Mouse (Mus musculus) liver, adult 2 months (tissue): ENCODE results near the gene Adh1. TPM values are rescaled to one million over a fixed set of nuclear protein-coding genes. Genes with fewer than 3 reads are reported as not detected.

Experiments
- DNase-seq: peaks from one replicate; pipeline ENCODE4 v3.0.0-alpha.2; 2011; ENCODE audit warnings: low read depth, low spot score; ENCODE audit errors: extremely low read depth
- H3K27ac ChIP-seq: fragments of 200-500 bp; replicated peaks from 2 replicates; pipeline ENCODE4 v1.5.1; 2012; ENCODE audit warnings: low read depth, mild to moderate bottlenecking, control low read depth, inconsistent platforms, low read length; ENCODE audit not compliant: insufficient read depth
- H3K27me3 ChIP-seq: fragments of 200-500 bp; 2 replicates; pipeline ENCODE4 v1.6.1; 2012; ENCODE audit warnings: mild to moderate bottlenecking, moderate library complexity, low read length, inconsistent platforms; ENCODE audit not compliant: control insufficient read depth, insufficient read depth
- H3K36me3 ChIP-seq: fragments of 200-500 bp; 2 replicates; pipeline ENCODE4 v1.6.1; 2012; ENCODE audit warnings: low read length, inconsistent platforms; ENCODE audit not compliant: control insufficient read depth, insufficient read depth
- H3K4me1 ChIP-seq: fragments of 200-500 bp; 2 replicates; pipeline ENCODE4 v1.6.1; 2011; ENCODE audit warnings: low read length; ENCODE audit not compliant: control insufficient read depth, insufficient read depth
- H3K4me3 ChIP-seq: fragments of 200-500 bp; 2 replicates; pipeline ENCODE4 v1.5.1; 2011; ENCODE audit warnings: low read depth, mild to moderate bottlenecking, control low read depth, low read length, moderate library complexity; ENCODE audit not compliant: insufficient read depth
- H3K79me2 ChIP-seq: fragments of 200-500 bp; 2 replicates; pipeline ENCODE4 v1.6.1; 2012; ENCODE audit warnings: inconsistent platforms, mild to moderate bottlenecking, low read length, moderate library complexity; ENCODE audit not compliant: control insufficient read depth, insufficient read depth
- H3K9ac ChIP-seq: fragments of 200-500 bp; 2 replicates; pipeline ENCODE4 v1.6.1; 2012; ENCODE audit warnings: low read depth, mild to moderate bottlenecking, control low read depth, inconsistent platforms, low read length
- CTCF ChIP-seq: fragments of 200-500 bp; IDR thresholded peaks from 2 replicates; pipeline ENCODE4 v1.5.1; 2011; ENCODE audit warnings: low read depth, low read length, control low read depth
- POLR2A ChIP-seq: fragments of 200-500 bp; IDR thresholded peaks from 2 replicates; pipeline ENCODE4 v1.6.1; 2011; ENCODE audit warnings: low read length, control low read depth; ENCODE audit not compliant: insufficient read depth; ENCODE audit errors: extremely low read depth
- WGBS: fragments of 180-500 bp; shearing (Covaris S2); methylation state at CpG from one replicate; pipeline ENCODE4 v1.1.7; 2018; 5-methylcytosine and 5-hydroxymethylcytosine counted together
- polyA plus RNA-seq: library from polyadenylated mRNA; depleted of rRNA; stranded (reverse); fragments of >200 nt; gene quantifications from 2 replicates; pipeline ENCODE4 v1.2.3, GENCODE M21; 2012
- total RNA-seq: library from RNA; depleted of rRNA; stranded (reverse); fragments of >200 nt; gene quantifications from 2 replicates; pipeline ENCODE4 v1.2.3, GENCODE M21; 2014

Gene Adh1
- total and polyA plus RNA-seq, 2 experiments = 3,191 to 3,373 TPM

DNA sequence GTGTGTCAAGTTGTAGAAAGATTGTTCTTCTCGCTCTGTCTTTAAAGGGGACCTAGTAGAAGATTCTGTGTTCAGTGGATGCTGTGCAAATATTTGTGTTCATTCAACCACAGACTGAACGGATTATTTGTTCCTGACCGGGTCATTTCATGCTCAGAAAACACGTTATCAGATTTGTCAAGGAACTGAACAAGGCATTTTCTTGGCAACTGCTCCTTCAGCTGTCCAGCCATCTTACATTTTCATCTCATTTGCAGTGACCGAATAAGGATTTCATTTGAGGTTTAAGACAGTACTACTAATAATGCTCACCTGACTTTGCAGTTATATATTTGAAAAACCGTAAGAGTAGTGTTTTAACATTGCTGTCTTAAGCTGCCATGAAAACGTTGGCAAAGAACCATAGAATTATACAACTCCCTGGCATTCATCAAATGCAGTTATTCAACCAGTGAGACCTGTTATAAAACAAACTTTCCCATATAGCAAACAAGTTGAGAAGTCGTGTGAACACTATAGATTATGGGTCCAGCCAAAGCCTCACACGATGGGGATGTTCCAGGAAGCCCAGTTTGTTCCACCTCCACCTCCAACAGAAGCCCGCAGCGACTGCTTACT lies 24.1 kb upstream of the Adh1 start:
- peak; percentile 92 for DNase-seq
- TF ChIP-seq CTCF (no peak), POLR2A (no peak)
- WGBS = 33% methylated on average over 11 of the region's 11 CpGs
- Histone ChIP-seq H3K79me2 (peaks cover 7% of the 10 kb centered on the region; the same call in 1 of the 2 replicates), H3K4me3 (peak overlapping the region; percentile 31), H3K9ac (peak overlapping the region; percentile 75), H3K36me3 (peaks cover 33% of the 10 kb centered on the region), H3K27ac (peak overlapping the region; percentile 97), H3K4me1 (peaks cover 27% of the 10 kb centered on the region), H3K27me3 (no peaks in the 10 kb centered on the region; the same call in 1 of the 2 replicates)

DNA sequence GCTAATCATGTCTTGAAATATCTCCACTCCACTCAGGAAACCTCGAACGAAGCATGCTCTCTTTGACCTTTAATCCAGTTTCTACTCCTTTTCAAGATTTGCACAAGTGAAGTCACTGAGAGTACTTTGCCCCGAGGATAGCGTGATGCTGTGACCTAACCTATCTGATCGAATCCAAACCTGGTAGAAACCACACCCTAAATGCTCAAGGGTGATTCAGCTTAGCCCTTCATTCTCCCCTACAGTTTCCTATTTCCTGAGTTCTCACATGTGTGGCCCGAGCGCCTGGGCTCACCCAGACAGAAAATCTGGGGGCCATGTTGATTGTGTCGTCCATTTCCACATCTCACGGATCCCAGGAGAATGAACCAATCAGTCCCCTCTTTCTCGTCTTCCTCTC lies 22.7 kb upstream of the Adh1 start:
- peak overlapping the region; percentile 88 for H3K9ac ChIP-seq
- H3K27me3 ChIP-seq = no peaks in the 10 kb centered on the region; the same call in 1 of the 2 replicates
- peaks cover 7% of the 10 kb centered on the region; the same call in 1 of the 2 replicates for H3K79me2 ChIP-seq
- DNase-seq = peak; percentile 99
- H3K4me3 ChIP-seq = peak overlapping the region; percentile 61
- 18% methylated on average over 10 of the region's 10 CpGs for WGBS
- no peak for TF ChIP-seq CTCF
- TF ChIP-seq POLR2A = peak; percentile 62; the same call in 1 of the 2 replicates
- peaks cover 34% of the 10 kb centered on the region for H3K4me1 ChIP-seq
- H3K27ac ChIP-seq = peak overlapping the region; percentile 97
- peaks cover 33% of the 10 kb centered on the region for H3K36me3 ChIP-seq

DNA sequence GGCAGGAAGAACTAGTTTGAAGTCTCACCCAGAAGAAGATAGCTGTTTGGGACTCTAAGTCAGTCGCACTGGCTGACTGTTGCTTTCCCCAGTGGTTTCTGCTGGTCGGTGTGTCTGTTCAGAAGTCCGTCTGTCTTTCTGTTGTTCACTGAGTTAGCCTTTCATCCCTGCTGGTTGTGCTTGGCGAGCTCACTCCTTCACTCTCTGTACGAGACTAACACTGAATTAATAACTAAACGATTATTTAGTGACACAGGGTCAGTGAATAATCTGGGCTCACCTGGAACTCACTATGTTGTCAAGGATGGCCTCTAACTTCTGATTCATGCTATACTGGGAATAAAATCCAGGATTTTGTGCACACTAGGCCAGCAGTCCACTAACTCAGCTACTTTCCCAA lies 21.3 kb upstream of the Adh1 start:
- peak overlapping the region; percentile 61 for H3K4me3 ChIP-seq
- TF ChIP-seq POLR2A (0 out of 2 replicates have a peak, but pooled peaks have one; percentile 31), CTCF (no peak)
- peak overlapping the region; percentile 95 for H3K27ac ChIP-seq
- DNase-seq = peak; percentile 91
- H3K36me3 ChIP-seq = peaks cover 24% of the 10 kb centered on the region
- H3K9ac ChIP-seq = peak overlapping the region; percentile 88
- WGBS = 19% methylated on average over 6 of the region's 6 CpGs
- peaks cover 46% of the 10 kb centered on the region for H3K4me1 ChIP-seq
- no peaks in the 10 kb centered on the region for H3K27me3 ChIP-seq
- peaks cover 7% of the 10 kb centered on the region; the same call in 1 of the 2 replicates for H3K79me2 ChIP-seq

DNA sequence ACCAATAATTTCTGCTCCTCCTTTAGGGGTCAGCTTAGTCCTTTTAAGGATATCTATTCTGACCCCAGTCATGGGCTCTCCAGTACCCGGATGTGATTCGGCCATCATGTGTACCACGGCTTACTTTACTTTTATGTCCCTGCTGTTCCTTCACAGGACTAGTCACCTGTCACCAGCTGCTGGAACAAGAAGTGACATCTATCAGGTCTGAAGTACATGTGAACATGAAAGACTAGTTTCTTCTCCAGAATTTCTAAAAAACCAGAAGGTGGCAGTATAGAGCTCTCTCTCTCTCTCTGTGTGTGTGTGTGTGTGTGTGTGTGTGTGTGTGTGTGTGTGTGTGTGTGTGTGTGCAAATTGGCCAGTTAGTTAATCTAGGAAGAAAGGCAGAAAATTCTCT lies 20.4 kb upstream of the Adh1 start:
- peaks cover 15% of the 10 kb centered on the region for H3K36me3 ChIP-seq
- peak overlapping the region; percentile 76 for H3K9ac ChIP-seq
- H3K79me2 ChIP-seq = peaks cover 4% of the 10 kb centered on the region; the same call in 1 of the 2 replicates
- 55% methylated on average over 3 of the region's 3 CpGs for WGBS
- no peaks in the 10 kb centered on the region for H3K27me3 ChIP-seq
- H3K27ac ChIP-seq = peak overlapping the region; percentile 98
- DNase-seq = peak; percentile 86
- H3K4me1 ChIP-seq = peaks cover 43% of the 10 kb centered on the region
- TF ChIP-seq POLR2A (no peak), CTCF (0 out of 2 replicates have a peak, but pooled peaks have one; percentile 9)
- peak overlapping the region; percentile 6; the same call in 1 of the 2 replicates for H3K4me3 ChIP-seq

DNA sequence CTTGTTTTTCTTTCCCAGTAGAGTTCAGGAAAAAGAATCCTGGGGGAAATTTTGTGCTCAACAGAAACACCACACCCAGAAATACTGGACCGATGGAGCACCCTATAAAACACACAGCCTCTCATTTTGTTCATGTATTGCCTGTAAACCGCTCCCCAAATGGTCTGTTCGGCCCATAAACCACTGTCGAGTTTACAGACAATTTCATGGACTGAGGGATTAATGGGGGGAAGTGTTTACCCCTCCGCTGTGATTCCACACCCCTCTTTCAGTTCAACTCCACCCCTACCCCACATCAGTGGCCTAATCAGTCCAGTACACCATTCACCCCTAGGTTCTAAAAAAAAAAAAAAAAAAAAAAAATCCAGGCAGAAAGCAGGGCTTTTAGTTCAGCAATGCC lies 19.8 kb upstream of the Adh1 start:
- Histone ChIP-seq H3K36me3 (peaks cover 11% of the 10 kb centered on the region), H3K4me1 (peaks cover 39% of the 10 kb centered on the region), H3K79me2 (no peaks in the 10 kb centered on the region; the same call in 1 of the 2 replicates), H3K27ac (peak overlapping the region; percentile 84), H3K9ac (peak overlapping the region; percentile 74), H3K27me3 (no peaks in the 10 kb centered on the region), H3K4me3 (peak overlapping the region; percentile 8; the same call in 1 of the 2 replicates)
- WGBS = 32% methylated on average over 5 of the region's 5 CpGs
- TF ChIP-seq CTCF = no peak
- TF ChIP-seq POLR2A = no peak
- no peak for DNase-seq

DNA sequence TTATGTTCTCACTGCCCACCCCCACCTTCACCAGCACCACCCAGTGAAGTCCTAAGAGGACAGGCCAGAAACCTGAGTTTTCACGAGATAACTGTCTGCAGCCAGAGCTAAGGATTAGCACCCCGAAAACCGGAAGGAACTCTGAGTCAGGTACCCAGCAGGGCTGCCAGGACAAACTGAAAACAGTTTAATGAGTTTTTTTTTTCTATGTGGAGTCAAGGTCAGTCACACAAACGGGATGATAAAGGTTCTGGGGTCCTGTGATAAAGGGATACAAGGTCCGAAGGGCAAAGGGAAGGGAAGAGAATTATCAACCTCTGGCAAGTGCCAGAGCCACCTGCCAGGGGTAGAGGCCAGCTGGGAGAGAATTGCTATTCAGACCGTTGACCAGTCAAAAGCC lies 19.4 kb upstream of the Adh1 start:
- Histone ChIP-seq H3K27ac (peak overlapping the region; percentile 84), H3K79me2 (no peaks in the 10 kb centered on the region; the same call in 1 of the 2 replicates), H3K27me3 (no peaks in the 10 kb centered on the region), H3K4me1 (peaks cover 36% of the 10 kb centered on the region), H3K36me3 (peaks cover 8% of the 10 kb centered on the region), H3K9ac (peak overlapping the region; percentile 74), H3K4me3 (no peak overlapping the region)
- no peak for TF ChIP-seq POLR2A
- no peak for TF ChIP-seq CTCF
- 8% methylated on average over 6 of the region's 6 CpGs for WGBS
- peak; percentile 99 for DNase-seq
